Mouse (Mus musculus) layer of hippocampus, postnatal 10 days (tissue): ENCODE results near the gene B3gat3. TPM values are rescaled to one million over a fixed set of nuclear protein-coding genes. Genes with fewer than 3 reads are reported as not detected.

ENCODE experiments used
- microRNA-seq, 2 experiments: library from miRNA; unstranded; fragments of <30 nt; microRNA quantifications; one replicate each; pipeline ENCODE4 v1.2.0; 2021
- total RNA-seq, 2 experiments: library from RNA; stranded (reverse); gene quantifications; 2 replicates each; pipeline ENCODE4 v1.2.3; 2021

B3gat3 gene
- total RNA-seq, 2 experiments from 2014 or later = 121 to 130 TPM

Small RNAs within 50 kb of the gene (microRNA-seq; reads per million reads assigned to microRNA genes)
- 0 to 0.45 reads per million in 2 experiments for gene Mir5136

Other genes with a start within 250 kb of the B3gat3 start
- gene Slc3a2, start 197.0 kb upstream of the B3gat3 start, total RNA-seq = 100 to 1,000 TPM; 198 to 212 TPM
- 10 to 100 TPM; 52.6 to 53.3 TPM for gene Wdr74, start 184.5 kb upstream of the B3gat3 start, total RNA-seq
- gene 1700092M07Rik, start 179.7 kb upstream of the B3gat3 start, total RNA-seq = 1 to 10 TPM; 1.4 to 1.8 TPM
- gene Stx5a, start 179.0 kb upstream of the B3gat3 start, total RNA-seq = 10 to 100 TPM; 61.9 to 64.8 TPM
- 10 to 100 TPM; 72.7 to 79.7 TPM for gene Nxf1, start 163.3 kb upstream of the B3gat3 start, total RNA-seq
- 100 to 1,000 TPM in 1 of 2 experiments, 10 to 100 TPM in 1; 99.9 to 120 TPM for gene Tmem223, start 149.4 kb upstream of the B3gat3 start, total RNA-seq
- 1 to 10 TPM; 7.0 to 9.3 TPM for gene Tmem179b, start 145.9 kb upstream of the B3gat3 start, total RNA-seq
- 10 to 100 TPM; 18.2 to 19.0 TPM for gene Taf6l, start 134.0 kb upstream of the B3gat3 start, total RNA-seq
- gene Polr2g, start 121.8 kb upstream of the B3gat3 start, total RNA-seq = 100 to 1,000 TPM; 107 to 109 TPM
- gene Zbtb3, start 117.8 kb upstream of the B3gat3 start, total RNA-seq = 1 to 10 TPM; 4.2 to 5.2 TPM
- 10 to 100 TPM; 27.8 to 34.5 TPM for gene Ttc9c, start 101.0 kb upstream of the B3gat3 start, total RNA-seq
- gene Hnrnpul2, start 100.4 kb upstream of the B3gat3 start, total RNA-seq = 100 to 1,000 TPM; 112 to 115 TPM
- 10 to 100 TPM in 1 of 2 experiments, not detected in 1; 15.9 TPM for gene AC129217.1, start 90.6 kb upstream of the B3gat3 start, total RNA-seq
- 100 to 1,000 TPM; 105 to 115 TPM for gene Bscl2, start 82.9 kb upstream of the B3gat3 start, total RNA-seq
- 100 to 1,000 TPM; 291 to 295 TPM for gene Gng3, start 81.2 kb upstream of the B3gat3 start, total RNA-seq
- gene Lrrn4cl, start 69.6 kb upstream of the B3gat3 start, total RNA-seq = under 1 TPM; 0.66 to 0.78 TPM
- 100 to 1,000 TPM; 112 to 116 TPM for gene Ubxn1, start 48.9 kb upstream of the B3gat3 start, total RNA-seq
- 10 to 100 TPM; 32.1 to 37.5 TPM for gene Uqcc3, start 39.5 kb upstream of the B3gat3 start, total RNA-seq
- 1 to 10 TPM; 4.8 to 9.8 TPM for gene Lbhd1, start 36.6 kb upstream of the B3gat3 start, total RNA-seq
- gene Gm49403, start 36.4 kb upstream of the B3gat3 start, total RNA-seq = not detected
- 10 to 100 TPM; 18.9 to 27.6 TPM for gene 1810009A15Rik, start 31.5 kb upstream of the B3gat3 start, total RNA-seq
- gene Gm49416, start 31.4 kb upstream of the B3gat3 start, total RNA-seq = 1 to 10 TPM; 3.8 to 4.6 TPM
- gene Ints5, start 27.4 kb upstream of the B3gat3 start, total RNA-seq = 10 to 100 TPM; 24.6 to 25.0 TPM
- gene Ganab, start 22.3 kb upstream of the B3gat3 start, total RNA-seq = 100 to 1,000 TPM; 103 to 111 TPM
- 1 to 10 TPM; 2.3 to 2.4 TPM for gene Rom1, start 9.0 kb downstream of the B3gat3 start, total RNA-seq
- gene Eml3, start 9.2 kb downstream of the B3gat3 start, total RNA-seq = 10 to 100 TPM; 11.0 to 11.9 TPM
- 10 to 100 TPM; 60.6 to 67.9 TPM for gene Mta2, start 21.5 kb downstream of the B3gat3 start, total RNA-seq
- 10 to 100 TPM; 15.6 to 16.2 TPM for gene Tut1, start 33.5 kb downstream of the B3gat3 start, total RNA-seq
- gene Eef1g, start 46.7 kb downstream of the B3gat3 start, total RNA-seq = 100 to 1,000 TPM; 283 to 287 TPM
- gene Ahnak, start 68.9 kb downstream of the B3gat3 start, total RNA-seq = 10 to 100 TPM; 17.2 to 18.5 TPM
- not detected for gene Scgb1a1, start 167.6 kb downstream of the B3gat3 start, total RNA-seq
- gene Asrgl1, start 215.3 kb downstream of the B3gat3 start, total RNA-seq = 100 to 1,000 TPM; 111 to 126 TPM